Mouse (Mus musculus): ENCODE measurements around the gene Muc2. TPM values are rescaled to one million over a fixed set of nuclear protein-coding genes. Genes with fewer than 3 reads are reported as not detected.
"Not testable (repeated sequence)": the region's sequence is repeated elsewhere in the genome, so short reads cannot be mapped to it uniquely, and the experiment has no call there.

Gene Muc2
- polyA plus RNA-seq (2015; fragmentation: Nextera tagmentation; extraction: Ambion mirVana), result 1.3 and 2.0 TPM in 2 replicates

DNA sequence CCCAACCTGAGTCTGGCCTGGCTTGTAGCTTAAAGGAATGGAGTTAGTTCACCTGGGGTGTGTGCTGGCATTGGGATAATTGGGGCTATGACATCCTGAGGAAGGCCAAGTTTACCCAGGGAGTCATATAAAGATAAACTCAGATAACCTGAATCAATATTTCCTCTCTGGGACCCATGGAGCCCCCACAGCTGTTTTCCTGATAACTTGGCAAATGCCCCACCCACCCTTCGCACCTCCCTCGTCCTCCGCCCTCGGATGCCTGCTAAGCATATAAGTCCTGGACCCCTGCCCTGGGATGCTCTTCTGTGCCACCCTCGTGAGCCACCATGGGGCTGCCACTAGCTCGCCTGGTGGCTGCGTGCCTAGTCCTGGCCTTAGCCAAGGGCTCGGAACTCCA lies at the start of gene Muc2:
Gene Muc2, plus strand, starts transcription at position 301 of the 400 bp plus-strand sequence.
- Histone ChIP-seq H3K9ac (no peak within 1 kb of the TSS), H3K36me3 (no peaks in the 10 kb centered on the region), H3K27me3 (no peaks in the 10 kb centered on the region), H3K27ac (replicated peaks) (no peak within 1 kb of the TSS), H3K4me3 (replicated peaks) (no peak within 1 kb of the TSS), H3K4me1 (no peaks in the 10 kb centered on the region), H3K4me2 (replicated peaks) (no peak within 1 kb of the TSS), H3K9me3 (replicated peaks) (no peaks in the 10 kb centered on the region)
- 83% methylated on average over 8 of the region's 8 CpGs for WGBS
- no peak for ATAC-seq (ENCODE audit: insufficient number of reproducible peaks, low FRiP score, low TSS enrichment, low read depth)

DNA sequence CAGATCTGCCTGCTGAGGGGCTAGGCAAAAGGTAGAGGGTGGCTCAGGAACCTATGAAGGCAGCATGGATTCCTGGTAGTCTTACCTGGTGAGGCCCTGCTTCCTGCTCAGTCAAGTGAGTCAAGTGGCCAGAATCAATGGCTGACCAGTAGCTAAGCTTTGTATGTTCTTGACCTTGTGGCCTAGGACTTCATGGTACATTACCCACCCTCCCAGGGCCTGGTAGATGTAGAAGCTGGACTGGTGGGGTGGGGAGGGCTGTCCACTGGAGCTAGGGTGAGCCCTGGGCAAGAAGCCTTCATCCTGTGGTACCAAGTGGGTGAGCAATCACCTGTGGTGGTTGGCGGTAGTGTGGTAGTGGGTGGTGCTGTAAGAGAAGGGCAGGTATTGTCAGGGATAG lies 47.8 kb upstream of the Muc2 start:
- Histone ChIP-seq H3K4me2 (replicated peaks) (no peak overlapping the region), H3K27ac (replicated peaks) (no peak overlapping the region), H3K36me3 (no peaks in the 10 kb centered on the region), H3K4me3 (replicated peaks) (no peak overlapping the region), H3K4me1 (no peaks in the 10 kb centered on the region), H3K9ac (no peak overlapping the region), H3K9me3 (replicated peaks) (no peaks in the 10 kb centered on the region), H3K27me3 (no peaks in the 10 kb centered on the region)
- 100% methylated on average over 1 of the region's 1 CpGs for WGBS
- no peak for ATAC-seq (ENCODE audit: insufficient number of reproducible peaks, low FRiP score, low TSS enrichment, low read depth)

DNA sequence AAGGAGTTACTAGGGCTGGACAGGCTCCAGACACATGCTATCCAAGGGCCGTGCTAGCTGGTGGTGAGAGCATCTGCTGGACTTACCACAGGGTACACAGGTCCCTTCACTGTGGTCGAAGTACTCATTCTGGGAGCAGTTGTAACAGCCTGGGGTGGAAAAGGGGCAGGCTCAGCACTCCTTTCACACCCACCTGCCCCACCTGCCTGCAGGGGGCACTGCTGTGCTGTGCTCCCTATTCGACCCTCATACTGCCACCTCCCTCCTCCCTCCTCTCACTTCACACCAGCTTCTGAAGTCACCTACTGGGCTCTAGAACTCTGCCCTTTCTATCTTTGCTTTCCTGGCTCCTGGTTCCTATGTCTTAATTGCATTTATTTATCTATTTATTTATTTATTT lies 47.0 kb upstream of the Muc2 start:
- no peaks in the 10 kb centered on the region for H3K4me1 ChIP-seq
- 50% methylated on average over 3 of the region's 3 CpGs for WGBS
- H3K9ac ChIP-seq, result no peak overlapping the region
- H3K27me3 ChIP-seq, result no peaks in the 10 kb centered on the region
- ATAC-seq (ENCODE audit: insufficient number of reproducible peaks, low FRiP score, low TSS enrichment, low read depth), result no peak
- H3K4me2 ChIP-seq (replicated peaks), result no peak overlapping the region
- no peaks in the 10 kb centered on the region for H3K9me3 ChIP-seq (replicated peaks)
- H3K27ac ChIP-seq (replicated peaks), result no peak overlapping the region
- no peak overlapping the region for H3K4me3 ChIP-seq (replicated peaks)
- H3K36me3 ChIP-seq, result no peaks in the 10 kb centered on the region

DNA sequence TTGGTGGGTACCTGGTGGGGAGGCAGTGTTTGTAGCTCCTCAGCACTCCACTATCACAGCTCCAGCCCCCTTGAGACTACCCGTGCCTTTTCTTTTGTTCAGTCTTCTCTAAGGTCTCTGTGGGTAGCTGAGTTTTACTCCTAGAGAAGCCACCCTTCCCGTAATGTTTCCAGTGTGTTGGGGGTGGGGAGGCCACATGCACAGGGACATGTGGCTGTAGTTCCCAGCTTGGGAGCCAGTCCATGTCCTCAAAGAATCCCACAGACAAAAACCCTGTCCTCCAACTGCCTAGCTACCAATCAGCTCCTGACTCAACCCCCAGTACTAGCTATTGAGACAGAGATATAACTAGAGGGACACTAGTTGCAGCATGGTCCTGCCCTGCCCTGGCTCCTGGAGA lies 43.1 kb upstream of the Muc2 start:
- no peak for ATAC-seq (ENCODE audit: insufficient number of reproducible peaks, low FRiP score, low TSS enrichment, low read depth)
- no peaks in the 10 kb centered on the region for H3K36me3 ChIP-seq
- no peak overlapping the region for H3K9ac ChIP-seq
- H3K9me3 ChIP-seq (replicated peaks), result no peaks in the 10 kb centered on the region
- H3K27ac ChIP-seq (replicated peaks), result no peak overlapping the region
- no peaks in the 10 kb centered on the region for H3K27me3 ChIP-seq
- H3K4me3 ChIP-seq (replicated peaks), result no peak overlapping the region
- H3K4me2 ChIP-seq (replicated peaks), result no peak overlapping the region
- 71% methylated on average over 2 of the region's 2 CpGs for WGBS
- H3K4me1 ChIP-seq, result no peaks in the 10 kb centered on the region

DNA sequence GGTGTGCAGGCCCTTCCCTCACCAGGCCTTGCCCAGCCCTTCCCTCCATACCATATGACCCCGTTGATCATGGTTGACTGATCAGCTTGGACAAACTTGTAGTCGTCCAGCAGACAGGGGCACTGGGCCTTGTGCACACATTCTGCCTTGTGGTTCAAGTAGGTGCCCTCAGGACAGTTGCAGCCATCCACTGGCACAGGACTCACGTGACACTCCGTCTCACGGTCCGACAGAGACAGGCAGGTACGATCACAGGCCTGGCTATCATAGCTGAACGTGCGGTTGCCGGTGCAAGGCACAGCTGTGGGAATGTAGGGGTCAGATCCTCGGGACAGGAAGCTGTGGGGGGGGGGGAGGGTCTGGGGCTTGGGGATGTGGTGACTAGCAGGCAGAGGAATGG lies 42.3 kb upstream of the Muc2 start:
- no peak for ATAC-seq (ENCODE audit: insufficient number of reproducible peaks, low FRiP score, low TSS enrichment, low read depth)
- Histone ChIP-seq H3K4me2 (replicated peaks) (no peak overlapping the region), H3K27ac (replicated peaks) (no peak overlapping the region), H3K9me3 (replicated peaks) (no peaks in the 10 kb centered on the region), H3K27me3 (no peaks in the 10 kb centered on the region), H3K4me1 (no peaks in the 10 kb centered on the region), H3K9ac (no peak overlapping the region), H3K4me3 (replicated peaks) (no peak overlapping the region), H3K36me3 (no peaks in the 10 kb centered on the region)
- 76% methylated on average over 11 of the region's 11 CpGs for WGBS

DNA sequence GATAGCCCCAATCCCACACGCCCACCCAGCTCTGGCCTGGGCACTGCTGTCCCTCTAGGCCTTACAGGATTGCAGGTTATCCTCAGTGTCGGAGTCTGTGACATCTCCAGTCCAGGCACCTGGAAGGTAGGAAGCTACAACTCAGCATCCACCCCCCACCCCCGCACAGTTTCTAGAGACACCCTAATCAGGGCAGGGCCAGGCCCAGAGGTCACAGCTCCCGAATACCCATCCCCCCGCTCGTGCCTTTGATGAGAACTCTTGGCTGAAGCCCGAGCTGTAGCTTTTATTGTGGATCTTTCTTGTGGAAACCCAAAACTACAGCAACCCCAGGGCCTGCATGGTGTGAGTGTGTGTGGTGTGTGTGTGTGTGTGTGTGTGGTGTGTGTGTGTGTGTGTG lies 37.9 kb upstream of the Muc2 start:
- WGBS, result 47% methylated on average over 7 of the region's 7 CpGs
- H3K9me3 ChIP-seq (replicated peaks), result no peaks in the 10 kb centered on the region
- no peak overlapping the region for H3K4me3 ChIP-seq (replicated peaks)
- ATAC-seq (ENCODE audit: insufficient number of reproducible peaks, low FRiP score, low TSS enrichment, low read depth), result no peak
- H3K36me3 ChIP-seq, result no peaks in the 10 kb centered on the region
- no peak overlapping the region for H3K9ac ChIP-seq
- no peaks in the 10 kb centered on the region for H3K27me3 ChIP-seq
- no peak overlapping the region for H3K4me2 ChIP-seq (replicated peaks)
- no peaks in the 10 kb centered on the region for H3K4me1 ChIP-seq
- no peak overlapping the region for H3K27ac ChIP-seq (replicated peaks)

DNA sequence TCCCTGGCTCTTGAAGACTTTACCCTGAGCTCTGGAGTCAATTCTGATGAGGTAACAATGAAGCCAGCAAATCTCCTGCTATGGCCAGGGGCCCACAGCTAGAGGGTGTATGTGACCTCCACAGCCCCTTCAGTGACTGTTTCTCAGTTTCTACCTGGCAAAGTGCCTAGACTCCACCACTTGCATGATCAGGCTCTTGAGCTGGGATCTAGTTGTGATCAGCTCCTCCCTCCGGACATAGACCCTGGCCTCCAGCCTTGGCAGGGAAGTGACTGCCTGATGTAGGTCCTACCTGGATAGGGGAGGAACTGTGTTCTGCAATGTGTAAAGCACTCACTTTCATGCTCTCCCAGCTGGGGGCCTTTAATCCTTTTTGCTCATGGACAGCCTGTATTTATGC lies 29.8 kb upstream of the Muc2 start:
- Histone ChIP-seq H3K36me3 (no peaks in the 10 kb centered on the region), H3K4me2 (replicated peaks) (no peak overlapping the region), H3K27ac (replicated peaks) (no peak overlapping the region), H3K4me1 (no peaks in the 10 kb centered on the region), H3K9me3 (replicated peaks) (no peaks in the 10 kb centered on the region), H3K4me3 (replicated peaks) (no peak overlapping the region), H3K27me3 (no peaks in the 10 kb centered on the region), H3K9ac (no peak overlapping the region)
- 80% methylated on average over 1 of the region's 1 CpGs for WGBS
- no peak for ATAC-seq (ENCODE audit: insufficient number of reproducible peaks, low FRiP score, low TSS enrichment, low read depth)

DNA sequence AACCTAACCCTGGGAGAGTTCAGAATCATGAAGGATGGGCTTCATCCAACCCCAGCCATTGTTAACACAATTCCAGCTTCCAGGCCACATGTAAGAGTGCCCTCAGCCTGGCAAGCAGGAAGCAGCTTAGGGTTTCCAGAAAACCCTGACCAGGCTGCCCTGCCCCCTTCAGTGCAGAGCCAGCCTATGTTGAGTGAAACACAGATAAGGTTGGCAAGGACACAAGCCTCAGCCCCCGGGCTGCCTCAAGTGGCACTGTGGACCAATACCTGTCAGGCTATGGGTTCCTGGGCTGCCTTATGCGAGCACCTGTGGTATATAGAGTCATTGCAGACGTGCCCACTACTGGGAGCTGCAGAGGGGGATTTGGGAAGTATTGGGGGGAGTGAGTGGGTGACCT lies 28.7 kb upstream of the Muc2 start:
- Histone ChIP-seq H3K4me2 (replicated peaks) (no peak overlapping the region), H3K4me3 (replicated peaks) (no peak overlapping the region), H3K27me3 (no peaks in the 10 kb centered on the region), H3K36me3 (no peaks in the 10 kb centered on the region), H3K27ac (replicated peaks) (no peak overlapping the region), H3K9ac (no peak overlapping the region), H3K4me1 (no peaks in the 10 kb centered on the region), H3K9me3 (replicated peaks) (no peaks in the 10 kb centered on the region)
- WGBS, result 75% methylated on average over 3 of the region's 3 CpGs
- no peak for ATAC-seq (ENCODE audit: insufficient number of reproducible peaks, low FRiP score, low TSS enrichment, low read depth)

DNA sequence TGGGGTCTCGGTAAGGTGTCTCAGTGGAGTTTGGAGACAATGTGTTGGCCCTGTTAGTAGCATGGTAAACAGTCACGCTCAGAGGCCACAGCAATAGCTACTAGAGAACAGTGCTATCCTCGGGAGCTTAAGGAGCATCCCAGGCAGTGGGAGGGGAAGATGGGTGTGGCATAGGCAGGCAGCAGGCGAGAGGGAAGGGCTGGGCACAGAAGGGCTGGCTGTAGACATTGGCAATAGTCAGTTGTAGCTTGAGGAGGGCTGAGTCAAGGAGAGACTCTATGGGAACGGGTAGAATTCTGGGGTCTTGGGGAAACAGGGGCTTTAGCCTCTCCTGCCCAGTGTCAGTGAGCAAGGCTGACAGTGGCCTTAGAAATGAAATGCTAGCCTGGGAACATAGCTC lies 27.9 kb upstream of the Muc2 start:
- no peaks in the 10 kb centered on the region for H3K27me3 ChIP-seq
- H3K9me3 ChIP-seq (replicated peaks), result no peaks in the 10 kb centered on the region
- 51% methylated on average over 5 of the region's 5 CpGs for WGBS
- no peaks in the 10 kb centered on the region for H3K4me1 ChIP-seq
- no peaks in the 10 kb centered on the region for H3K36me3 ChIP-seq
- no peak overlapping the region for H3K4me3 ChIP-seq (replicated peaks)
- no peak; the same call in 1 of the 2 replicates for ATAC-seq (ENCODE audit: insufficient number of reproducible peaks, low FRiP score, low TSS enrichment, low read depth)
- no peak overlapping the region for H3K27ac ChIP-seq (replicated peaks)
- H3K9ac ChIP-seq, result no peak overlapping the region
- no peak overlapping the region for H3K4me2 ChIP-seq (replicated peaks)

DNA sequence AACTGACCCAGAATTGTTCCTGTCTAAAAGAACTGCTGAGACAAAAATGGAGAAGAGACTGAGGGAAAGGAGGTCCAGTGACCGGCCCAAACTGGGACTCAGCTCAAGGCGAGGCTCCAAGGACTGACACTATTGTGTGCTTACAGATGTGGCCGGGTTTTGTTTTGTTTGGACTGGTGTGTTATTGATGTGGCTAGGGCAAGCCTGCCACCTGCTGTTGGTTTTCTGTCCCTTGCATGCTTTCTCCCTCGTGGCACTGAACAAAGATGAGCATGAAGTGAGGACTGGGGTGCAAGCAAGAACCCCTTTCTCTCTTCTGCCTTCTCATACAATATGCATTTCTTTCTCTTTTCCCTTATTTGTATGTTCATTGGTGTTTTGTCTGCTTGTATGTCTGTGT lies 23.9 kb upstream of the Muc2 start:
- H3K4me3 ChIP-seq (replicated peaks), result no peak overlapping the region
- H3K27me3 ChIP-seq, result no peaks in the 10 kb centered on the region
- H3K4me1 ChIP-seq, result no peaks in the 10 kb centered on the region
- 23% methylated on average over 4 of the region's 4 CpGs for WGBS
- no peaks in the 10 kb centered on the region for H3K9me3 ChIP-seq (replicated peaks)
- ATAC-seq (ENCODE audit: insufficient number of reproducible peaks, low FRiP score, low TSS enrichment, low read depth), result no peak
- no peaks in the 10 kb centered on the region for H3K36me3 ChIP-seq
- no peak overlapping the region for H3K9ac ChIP-seq
- H3K27ac ChIP-seq (replicated peaks), result no peak overlapping the region
- H3K4me2 ChIP-seq (replicated peaks), result no peak overlapping the region

DNA sequence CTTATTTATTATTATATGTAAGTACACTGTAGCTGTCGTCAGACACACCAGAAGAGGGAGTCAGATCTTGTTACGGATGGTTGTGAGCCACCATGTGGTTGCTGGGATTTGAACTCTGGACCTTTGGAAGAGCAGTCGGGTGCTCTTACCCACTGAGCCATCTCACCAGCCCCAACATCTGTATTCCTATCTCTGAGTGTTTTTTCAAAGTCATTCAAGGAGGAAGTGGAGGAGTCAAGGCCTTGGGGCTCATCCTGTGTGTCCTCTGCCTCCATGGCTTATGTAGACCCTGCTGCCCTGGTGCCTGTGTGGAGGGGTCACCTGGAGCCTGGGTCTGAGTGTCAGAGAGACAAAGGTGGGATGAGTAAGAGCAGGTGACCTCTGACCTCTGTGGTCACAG lies 21.0 kb upstream of the Muc2 start:
- H3K9me3 ChIP-seq (replicated peaks); H3K27ac ChIP-seq (replicated peaks); H3K4me3 ChIP-seq (replicated peaks); H3K36me3 ChIP-seq; ATAC-seq (ENCODE audit: insufficient number of reproducible peaks, low FRiP score, low TSS enrichment, low read depth); H3K27me3 ChIP-seq; H3K4me2 ChIP-seq (replicated peaks); H3K9ac ChIP-seq; H3K4me1 ChIP-seq: not testable (repeated sequence)
- WGBS, result 87% methylated on average over 3 of the region's 3 CpGs

DNA sequence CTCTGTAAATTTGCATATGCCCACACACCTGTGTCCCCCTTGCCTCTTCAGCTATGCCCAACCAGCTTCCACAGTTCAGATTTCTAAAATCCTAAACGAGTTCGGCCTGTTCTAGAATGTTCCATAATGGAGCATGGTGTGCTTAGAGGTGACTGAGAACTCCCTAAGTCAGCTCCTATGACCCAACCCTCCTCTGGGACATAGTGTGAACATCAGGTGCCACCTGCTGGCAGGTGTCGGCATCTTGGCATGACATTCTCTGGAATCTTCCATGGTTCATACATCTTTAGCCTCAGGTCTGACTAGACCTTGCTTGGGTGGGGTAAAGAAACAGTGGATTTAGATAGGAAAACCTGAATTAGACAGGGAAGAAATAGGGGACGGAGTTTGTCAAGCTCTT lies 19.1 kb upstream of the Muc2 start:
- Histone ChIP-seq H3K4me1 (no peaks in the 10 kb centered on the region), H3K36me3 (no peaks in the 10 kb centered on the region), H3K4me2 (replicated peaks) (no peak overlapping the region), H3K27ac (replicated peaks) (no peak overlapping the region), H3K4me3 (replicated peaks) (no peak overlapping the region), H3K27me3 (no peaks in the 10 kb centered on the region), H3K9me3 (replicated peaks) (no peaks in the 10 kb centered on the region), H3K9ac (no peak overlapping the region)
- 71% methylated on average over 4 of the region's 4 CpGs for WGBS
- no peak for ATAC-seq (ENCODE audit: insufficient number of reproducible peaks, low FRiP score, low TSS enrichment, low read depth)

All from embryonic facial prominence, embryonic 15.5 days (tissue).